Mouse (Mus musculus) neutrophil, adult 5-6 weeks (primary cell): Measurements from ENCODE around the gene Clec4a2. TPM values are rescaled to one million over a fixed set of nuclear protein-coding genes. Genes with fewer than 3 reads are reported as not detected.
"Not testable (repeated sequence)": the region's sequence is repeated elsewhere in the genome, so short reads cannot be mapped to it uniquely, and the experiment has no call there.

Experiments
- ATAC-seq: fragments of 151-379, 151-347 bp; 2 replicates; pipeline ENCODE4 v1.8.0; 2017; ENCODE audit warnings: mild to moderate bottlenecking, moderate TSS enrichment; ENCODE audit not compliant: insufficient number of reproducible peaks, poor library complexity, low FRiP score, severe bottlenecking; ENCODE audit errors: extremely low read depth
- total RNA-seq: library from RNA; stranded (forward); fragments of 200-1000 nt; gene quantifications from 2 replicates; pipeline ENCODE4 v1.2.3, GENCODE M21; 2017

Gene Clec4a2
- total RNA-seq = 37.0 and 44.0 TPM in 2 replicates

DNA sequence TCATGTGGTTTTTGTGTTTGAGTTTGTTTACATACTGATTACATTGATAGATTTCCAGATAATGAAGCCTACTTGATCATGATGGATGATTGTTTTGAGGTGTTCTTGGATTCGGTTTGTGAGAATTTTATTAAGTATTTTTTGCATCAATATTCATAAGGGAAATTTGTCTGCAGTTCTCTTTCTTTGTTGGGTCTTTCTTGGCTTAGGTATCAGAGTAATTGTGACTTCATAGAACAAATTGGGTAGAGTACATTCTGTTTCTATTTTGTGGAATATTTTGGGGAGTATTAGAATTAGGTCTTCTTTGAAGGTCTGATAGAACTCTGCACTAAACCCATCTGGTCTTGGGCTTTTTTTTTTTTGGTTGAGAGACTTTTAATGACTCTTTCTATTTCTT, at the start of gene Clec4a2:
Gene Clec4a2, plus strand, starts transcription at position 301 of the 400 bp plus-strand sequence.
- not testable (repeated sequence) for ATAC-seq

DNA sequence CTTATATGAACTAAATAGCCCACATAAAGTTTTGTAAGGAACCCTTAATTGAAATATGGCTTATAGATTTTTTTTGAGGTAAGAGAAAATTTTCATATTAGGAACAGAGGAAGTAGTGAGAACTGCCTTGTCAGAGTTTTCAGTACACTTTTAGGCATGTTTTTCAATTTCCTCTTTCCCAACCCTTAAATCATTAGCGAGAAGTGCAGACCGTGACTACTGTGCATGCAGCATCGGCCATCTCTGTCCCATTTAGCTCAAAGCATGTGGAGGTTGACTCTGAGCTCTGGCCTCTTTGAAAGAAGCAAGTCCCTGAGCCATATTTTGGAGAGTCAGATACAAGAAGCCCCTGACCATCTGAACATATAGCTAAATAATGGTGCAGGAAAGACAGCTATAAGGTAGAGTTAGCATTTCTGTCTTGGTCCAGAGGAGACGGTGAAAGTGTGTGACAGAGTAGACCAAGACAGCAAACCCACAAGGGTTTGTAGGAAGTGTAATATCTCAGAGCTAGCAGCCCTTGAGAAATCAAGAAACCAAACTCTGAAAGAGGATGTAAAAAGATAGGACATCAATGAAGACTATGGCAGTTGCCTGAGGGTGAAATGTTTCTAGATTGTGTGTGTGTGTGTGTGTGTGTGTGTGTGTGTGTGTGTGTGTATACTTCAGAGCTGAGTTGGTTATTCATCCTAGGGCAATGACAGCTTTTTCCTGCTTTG, 10.9 kb upstream of the Clec4a2 start:
- peak; percentile 66; the same call in 1 of the 2 replicates for ATAC-seq

DNA sequence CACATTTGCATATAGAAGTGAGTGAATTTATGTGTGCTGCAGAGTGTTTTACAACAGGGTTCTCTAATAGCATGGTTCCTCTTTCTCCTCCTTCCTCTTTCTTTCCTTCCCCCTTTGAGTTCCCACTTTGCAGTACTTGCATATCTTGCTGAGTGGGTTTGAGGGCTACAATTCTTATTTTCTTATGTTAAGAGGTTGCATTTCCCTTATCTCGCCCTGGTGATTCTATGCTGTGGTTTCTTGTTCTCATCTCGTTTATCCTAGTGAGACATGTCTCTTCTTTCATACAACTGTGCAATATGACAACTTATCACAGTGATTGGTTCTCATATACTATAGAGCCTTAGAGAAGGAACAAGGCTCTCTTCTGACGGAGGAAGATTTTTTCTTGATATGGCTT, 17.0 kb downstream of the Clec4a2 start:
- ATAC-seq = peak; percentile 95

- no peak for ATAC-seq
Measured at GRCm38 (mm10) chr6:123127173-123127572, 20.9 kb downstream of the Clec4a2 start.

- ATAC-seq = not testable (repeated sequence)
Measured at GRCm38 (mm10) chr6:123137766-123138526, 31.7 kb downstream of the Clec4a2 start.

DNA sequence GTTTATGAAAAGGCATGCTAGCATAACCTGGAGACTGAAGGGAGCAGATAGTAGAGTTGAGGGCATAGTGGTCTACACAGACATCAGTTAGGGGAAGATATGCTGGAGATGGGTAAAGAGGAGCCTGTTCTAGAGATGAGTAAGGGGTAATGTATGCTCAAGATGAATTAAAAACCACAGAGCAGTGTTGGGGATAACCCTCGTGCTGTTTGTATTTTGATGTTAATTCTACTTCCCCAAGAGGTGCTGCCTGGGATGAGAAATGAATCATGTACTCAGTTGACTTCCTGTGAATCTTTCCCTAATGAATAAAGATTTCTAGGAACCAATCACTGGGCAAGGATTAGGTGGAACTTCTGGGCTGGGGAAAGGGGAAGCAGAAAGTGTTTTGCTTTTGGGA, 63.9 kb downstream of the Clec4a2 start:
- ATAC-seq = no peak

DNA sequence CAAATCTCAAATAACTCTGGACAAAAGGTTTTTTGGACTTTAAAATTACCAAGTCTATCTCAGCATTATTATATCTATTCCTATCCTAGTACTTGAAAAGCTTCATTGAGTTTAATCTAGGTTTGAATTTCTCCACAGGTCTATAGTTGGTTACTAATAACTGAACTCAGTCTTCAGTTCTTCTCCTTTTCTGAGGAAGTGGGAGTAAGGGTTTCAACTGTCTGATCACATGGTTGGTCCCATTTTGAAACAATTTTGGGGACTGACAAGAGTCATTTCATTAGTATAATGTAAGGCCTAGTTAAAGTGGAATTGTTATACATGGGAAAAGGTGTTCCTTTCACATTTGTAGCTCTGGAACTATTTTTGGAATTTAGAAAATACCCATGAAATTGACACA, 64.8 kb downstream of the Clec4a2 start:
- no peak for ATAC-seq

DNA sequence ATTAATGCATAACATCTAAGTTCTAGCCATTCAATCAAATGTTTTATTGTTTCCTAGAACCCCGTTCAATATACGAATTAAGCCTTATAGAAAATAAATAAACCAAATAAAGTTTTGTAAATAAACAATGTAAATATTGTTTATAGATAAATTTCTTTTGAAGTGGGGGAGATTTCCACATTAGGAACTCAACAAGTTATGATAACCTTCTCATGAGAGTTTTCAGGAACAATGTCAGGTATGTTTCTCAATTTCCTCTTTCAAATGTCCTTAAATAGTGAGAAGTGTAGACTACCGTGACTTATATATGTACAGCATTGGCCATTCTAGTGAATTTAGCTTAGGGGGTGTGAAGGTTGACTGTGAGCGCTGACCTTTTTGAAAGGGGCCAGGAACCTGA, 66.4 kb downstream of the Clec4a2 start, which contains the start of gene Clec4b2:
Gene Clec4b2, plus strand, starts transcription at position 301 of the 400 bp plus-strand sequence.
- no peak for ATAC-seq

GRCm38 (mm10) chr6:123175549-123175948, 69.3 kb downstream of the Clec4a2 start:
- peak; percentile 75; the same call in 1 of the 2 replicates for ATAC-seq

DNA sequence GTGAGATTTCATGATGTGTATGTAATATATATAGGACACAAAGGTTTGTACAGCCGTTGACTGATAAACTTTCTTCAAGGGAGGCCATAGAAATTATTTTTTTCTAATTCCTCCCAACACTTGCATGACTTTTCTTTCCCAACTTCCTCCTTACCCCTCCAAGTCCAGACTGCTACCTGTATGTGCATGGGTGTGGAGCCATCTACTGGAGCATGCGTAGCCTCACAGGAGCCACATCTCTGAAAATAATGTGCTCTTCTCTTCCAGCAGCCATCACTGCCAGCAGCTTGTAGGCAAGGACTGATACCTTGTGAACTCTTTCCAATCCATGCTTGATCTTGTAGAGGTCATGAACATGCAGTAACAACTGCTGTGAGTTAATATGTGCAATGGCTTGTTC, 78.6 kb downstream of the Clec4a2 start:
- peak; percentile 97 for ATAC-seq

Other genes with a start within 250 kb of the Clec4a2 start
- 33.2 and 37.3 TPM in 2 replicates for gene Necap1, start 232.0 kb upstream of the Clec4a2 start, total RNA-seq
- gene Clec4a1, start 184.6 kb upstream of the Clec4a2 start, total RNA-seq = 15.6 and 15.8 TPM in 2 replicates
- gene Clec4a3, start 153.9 kb upstream of the Clec4a2 start, total RNA-seq = 37.1 and 53.7 TPM in 2 replicates
- 1.2 and 3.1 TPM in 2 replicates for gene Clec4a4, start 116.1 kb upstream of the Clec4a2 start, total RNA-seq
- not detected in 2 replicates for gene Clec4b1, start 56.5 kb upstream of the Clec4a2 start, total RNA-seq
- 0.58 and 2.1 TPM in 2 replicates for gene Clec4b2, start 66.5 kb downstream of the Clec4a2 start, total RNA-seq
- 29.6 and 30.4 TPM in 2 replicates for gene Clec4n, start 123.4 kb downstream of the Clec4a2 start, total RNA-seq
- 512 and 520 TPM in 2 replicates for gene Clec4d, start 155.7 kb downstream of the Clec4a2 start, total RNA-seq
- gene Clec4e, start 183.4 kb downstream of the Clec4a2 start, total RNA-seq = 180 and 189 TPM in 2 replicates
- gene Vmn2r19, start 201.9 kb downstream of the Clec4a2 start, total RNA-seq = not detected in 2 replicates